Mouse (Mus musculus): ENCODE data around the gene Tnn. TPM values are rescaled to one million over a fixed set of nuclear protein-coding genes. Genes with fewer than 3 reads are reported as not detected.

Tnn gene
- polyA plus RNA-seq, 1 experiment from 2014 or later = 2.0 TPM

DNA sequence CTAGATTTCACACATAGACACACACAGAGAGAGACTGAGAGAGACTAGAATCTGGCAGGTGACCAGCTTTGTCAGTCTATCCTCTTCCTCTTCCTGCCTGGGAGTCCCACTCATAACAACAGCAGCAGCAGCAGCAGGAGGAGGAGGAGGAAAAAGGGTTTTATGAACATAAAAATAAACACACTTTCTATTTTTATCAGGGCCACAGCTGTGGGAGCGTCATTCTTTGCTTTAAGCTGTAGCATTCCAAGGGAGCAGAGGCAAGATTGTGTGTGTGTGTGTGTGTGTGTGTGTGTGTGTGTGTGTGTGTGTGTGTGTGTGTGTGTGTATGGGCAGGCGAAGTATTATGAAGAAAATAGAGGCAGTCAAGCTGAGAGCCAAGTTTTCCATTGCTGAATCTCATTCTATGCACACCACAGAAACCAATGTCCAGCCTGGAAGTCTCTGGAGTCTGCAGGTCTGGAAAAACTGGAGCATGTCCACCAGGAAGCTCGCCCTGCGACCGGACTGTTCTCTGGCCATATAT is 116.3 kb downstream of the Tnn start:
- peak; percentile 59; the same call in 1 of the 2 replicates for ATAC-seq (ENCODE audit: low FRiP score, low read depth)
- Histone ChIP-seq H3K27me3 (no peaks in the 10 kb centered on the region), H3K36me3 (no peaks in the 10 kb centered on the region), H3K27ac (no peak overlapping the region), H3K4me3 (no peak overlapping the region), H3K9ac (no peak overlapping the region), H3K4me1 (no peaks in the 10 kb centered on the region), H3K9me3 (no peaks in the 10 kb centered on the region), H3K4me2 (replicated peaks) (no peak overlapping the region)
- 69% methylated on average over 4 of the region's 5 CpGs for WGBS

- ATAC-seq (ENCODE audit: low FRiP score, low read depth) = no peak
- WGBS = 80% methylated on average over 3 of the region's 3 CpGs
- no peaks in the 10 kb centered on the region for H3K36me3 ChIP-seq
These were observed 117.8 kb downstream of the Tnn start for GRCm38 (mm10) chr1:160035561-160035960.

More at GRCm38 (mm10) chr1:160035561-160035960, 117.8 kb downstream of the Tnn start:
- H3K27ac ChIP-seq = no peak overlapping the region
- no peaks in the 10 kb centered on the region for H3K27me3 ChIP-seq
- H3K9ac ChIP-seq = no peak overlapping the region
- no peak overlapping the region for H3K4me3 ChIP-seq
- no peaks in the 10 kb centered on the region for H3K4me1 ChIP-seq
- no peak overlapping the region for H3K4me2 ChIP-seq (replicated peaks)
- no peaks in the 10 kb centered on the region for H3K9me3 ChIP-seq

Other genes starting within 250 kb of the Tnn start
- gene 4930523C07Rik, start 109.2 kb downstream of the Tnn start, polyA plus RNA-seq (2015; fragmentation: Nextera tagmentation; extraction: Ambion mirVana) = 11.8 TPM in 2 replicates
- gene Mrps14, start 41.6 kb upstream of the Tnn start, polyA plus RNA-seq (2015; fragmentation: Nextera tagmentation; extraction: Ambion mirVana) = 246 and 249 TPM in 2 replicates
- 223 and 224 TPM in 2 replicates for gene Cacybp, start 59.3 kb upstream of the Tnn start, polyA plus RNA-seq (2015; fragmentation: Nextera tagmentation; extraction: Ambion mirVana)

Measured in limb, embryonic 13.5 days (tissue).